Mouse (Mus musculus) lung, postnatal 0 days (tissue): ENCODE results near the gene Cops2.

Source experiments
- CTCF ChIP-seq: IDR thresholded peaks from 2 replicates; pipeline ENCODE4 v1.5.1; 2016; ENCODE audit warnings: antibody characterized with exemption, mild to moderate bottlenecking
- EP300 ChIP-seq: IDR thresholded peaks from 2 replicates; pipeline ENCODE4 v1.6.1; 2016; ENCODE audit warnings: antibody characterized with exemption, mild to moderate bottlenecking, control low read depth

DNA sequence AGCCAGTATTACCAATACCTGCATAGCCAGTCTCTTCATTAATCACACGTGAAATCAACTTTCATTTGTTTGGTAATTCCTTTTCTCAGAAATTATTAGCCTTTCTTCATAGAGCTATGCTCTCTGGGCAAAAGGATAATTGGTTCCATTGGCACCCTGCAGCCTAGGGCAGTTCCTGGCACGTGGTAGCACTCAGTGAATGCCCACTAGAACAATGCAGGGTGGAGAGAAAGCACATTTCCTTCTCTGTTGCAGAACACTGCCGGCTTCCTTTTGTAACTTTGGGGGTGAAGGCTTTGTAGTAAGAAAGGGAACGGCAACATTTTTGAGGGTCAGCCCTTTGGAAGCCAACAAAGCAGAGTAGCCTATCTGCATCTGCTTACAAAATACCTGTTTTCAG is 32.7 kb downstream of the Cops2 start:
- TF ChIP-seq CTCF (no peak), EP300 (no peak)
